Mouse (Mus musculus) mouse embryonic stem cell (cell line): ENCODE data around the gene Wdfy1.

ENCODE experiments used
- in situ Hi-C, 2 experiments: fragments of 300-500 bp; cut with MboI; formaldehyde crosslinking; loops; 1 replicate in 1 of 2; 3 replicates in 1 of 2; pipeline ENCODE4 v1.14.3; 2019 to 2020; ENCODE audit warnings: low sequenced_read_pairs in 2 of 2, low pct_unique_long_range_greater_than_20kb in 1 of 2, mixed read lengths in 1 of 2; ENCODE audit not compliant: unreplicated experiment in 1 of 2

The Wdfy1 gene

DNA sequence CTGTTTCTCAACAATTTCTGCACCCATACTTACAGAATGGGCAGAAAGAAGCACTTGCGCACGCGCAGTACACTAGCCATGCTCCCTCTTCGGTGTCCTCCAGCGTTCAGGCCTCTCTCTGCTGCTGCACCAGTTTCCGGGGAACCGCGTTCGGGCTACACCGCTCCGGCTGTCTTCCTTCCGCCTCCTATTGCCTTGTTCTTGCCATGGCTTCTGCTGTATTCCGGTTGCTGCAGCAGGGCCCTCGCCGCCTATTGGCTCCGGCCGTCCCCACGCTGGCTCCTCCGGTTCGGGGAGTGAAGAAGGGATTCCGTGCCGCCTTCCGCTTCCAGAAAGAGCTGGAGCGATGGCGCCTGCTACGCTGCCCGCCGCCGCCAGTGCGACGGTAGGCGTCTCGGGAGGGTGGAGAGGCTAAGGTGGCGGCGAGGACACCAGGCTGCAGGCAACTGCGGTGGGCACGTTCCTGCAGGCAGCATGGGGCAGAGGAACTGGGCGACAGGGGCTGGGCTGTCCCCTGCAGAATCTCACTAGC, at the start of gene Wdfy1, which contains the start of gene Mrpl44:
Gene Wdfy1, minus strand, starts transcription at position 217 of the 532 bp plus-strand sequence.
Gene Mrpl44, plus strand, starts transcription at position 92 of the 532 bp plus-strand sequence.
- in situ Hi-C loops: no loop called here

DNA sequence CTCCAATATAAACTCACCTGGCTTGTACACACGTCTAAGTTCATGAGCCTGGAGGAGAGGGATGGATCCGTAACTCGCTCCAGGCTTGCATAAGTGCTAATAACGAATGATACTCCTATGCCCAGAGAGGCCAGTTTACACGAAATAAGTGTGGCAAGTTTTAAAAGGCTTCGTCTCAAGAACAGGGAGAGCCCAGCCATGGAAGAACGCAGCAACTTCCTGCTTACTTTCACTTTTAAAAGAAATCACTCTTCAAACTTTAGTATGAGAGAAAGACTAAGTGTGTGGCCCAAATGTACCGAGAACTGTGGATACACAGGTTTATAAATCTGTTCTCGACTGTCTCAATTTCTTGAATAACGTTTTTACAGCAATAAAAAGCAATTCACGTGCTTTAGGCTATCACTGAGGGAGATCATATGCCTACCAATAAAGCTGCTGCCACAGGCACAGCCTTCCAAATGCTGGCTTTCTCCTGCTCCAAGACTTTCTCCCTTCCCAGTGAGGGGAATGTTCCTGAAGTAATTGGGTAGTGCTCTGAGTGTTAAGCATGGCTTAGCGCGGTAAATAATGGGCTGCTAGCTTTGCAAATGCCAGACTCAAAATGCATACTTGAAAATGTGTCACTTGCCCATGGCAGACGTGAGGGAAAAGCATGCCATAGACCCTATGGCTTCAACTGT, 48.1 kb upstream of the Wdfy1 start:
- in situ Hi-C loops: no loop called here

DNA sequence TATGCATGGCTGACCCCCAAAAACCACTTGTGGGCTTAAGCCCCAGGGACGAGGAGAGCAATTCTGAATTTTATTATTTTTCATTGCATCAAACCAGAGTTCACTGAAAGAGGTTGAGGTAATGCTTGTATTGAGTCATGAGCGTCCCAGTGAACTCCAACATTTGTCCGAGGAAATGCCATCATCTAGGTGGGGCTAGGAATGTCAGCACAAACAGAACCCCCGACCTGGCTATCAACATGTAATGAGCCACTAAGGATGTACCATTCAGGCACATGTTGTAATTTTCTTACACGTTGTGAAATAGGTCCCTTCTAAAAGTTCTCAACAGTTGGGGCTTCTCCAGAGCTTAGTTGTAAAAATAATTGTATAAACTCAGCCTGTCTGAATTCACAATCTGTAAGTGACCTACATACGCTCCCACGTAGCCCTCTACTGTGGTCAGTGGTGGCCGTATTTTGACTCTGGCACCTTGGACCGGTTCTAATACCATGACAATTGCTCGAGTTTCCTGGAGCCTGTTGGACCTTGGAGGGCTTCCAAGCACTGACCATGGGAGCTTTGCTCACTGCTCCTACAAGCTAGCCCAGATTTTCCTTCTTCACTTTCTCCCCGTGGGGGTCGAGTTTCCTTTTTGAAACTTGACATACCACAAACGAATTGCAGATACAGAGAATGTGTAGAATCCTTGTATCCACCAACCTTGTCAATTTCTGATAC, 47.0 kb upstream of the Wdfy1 start:
- in situ Hi-C loops: no loop called here

DNA sequence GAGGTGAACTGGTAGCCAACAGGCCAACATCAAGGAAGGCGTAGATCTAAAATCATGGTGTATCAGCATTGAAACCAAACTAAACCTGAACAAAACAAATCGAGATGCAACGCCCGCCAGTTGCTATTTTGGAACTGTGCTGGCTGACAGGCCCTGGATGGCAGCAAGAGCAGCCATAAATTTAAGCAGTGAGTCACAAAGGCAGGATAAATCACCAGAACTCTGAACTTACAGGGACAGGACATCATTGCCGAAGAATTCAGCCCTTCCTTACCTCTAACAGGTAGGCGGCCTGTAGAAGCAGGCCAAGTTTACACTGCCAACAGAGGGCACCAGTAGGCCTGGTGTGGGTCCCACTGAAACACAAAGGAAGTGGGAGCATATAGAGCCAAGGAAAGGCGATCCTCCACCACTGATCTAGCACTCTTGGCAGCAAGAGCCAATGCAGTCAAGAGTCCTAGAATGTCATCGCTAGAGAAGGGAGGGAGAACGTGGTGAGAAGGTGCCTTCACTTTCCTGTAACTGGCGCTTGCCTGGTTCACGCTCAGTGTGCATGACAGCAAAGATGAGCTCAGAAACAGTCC, 43.4 kb upstream of the Wdfy1 start:
- in situ Hi-C loops: no loop called here

DNA sequence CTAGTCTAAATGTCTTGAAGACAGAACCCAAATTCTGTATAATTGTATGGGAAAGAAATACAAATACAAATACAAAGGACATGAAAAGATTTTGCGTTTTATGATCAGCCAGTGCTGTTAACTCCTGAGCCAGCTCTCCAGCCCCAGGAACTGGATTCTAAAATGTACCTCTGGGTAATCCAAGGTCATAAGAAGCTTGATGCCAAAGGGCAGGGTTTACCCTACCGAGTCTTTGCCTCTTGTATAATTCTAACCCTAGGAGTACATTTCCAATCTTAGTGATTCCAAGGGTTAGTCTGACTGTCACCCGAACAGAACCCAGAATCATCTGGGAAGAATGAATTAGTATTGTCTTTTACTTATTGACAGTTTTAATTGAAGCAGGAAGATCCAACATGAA, 39.5 kb upstream of the Wdfy1 start:
- in situ Hi-C loops: no loop called here

DNA sequence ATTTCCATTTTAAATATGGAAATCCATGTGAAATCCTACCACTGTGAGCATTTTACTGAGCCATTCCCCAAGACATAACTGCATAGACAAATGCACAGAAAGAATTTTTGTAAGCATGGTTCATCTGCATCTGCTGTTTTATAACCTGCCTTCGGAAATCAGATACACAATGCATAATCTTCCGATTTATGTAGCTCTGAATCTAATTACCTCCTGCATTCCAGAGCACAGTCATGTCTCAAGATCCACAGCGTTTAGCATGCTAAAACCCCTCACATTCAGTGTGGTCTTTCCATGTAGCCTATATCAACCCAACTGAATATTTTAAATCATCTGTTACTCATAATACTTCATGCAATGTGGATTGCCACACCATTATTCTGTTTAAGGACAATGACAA, 33.5 kb upstream of the Wdfy1 start:
- in situ Hi-C loops: no loop called here

DNA sequence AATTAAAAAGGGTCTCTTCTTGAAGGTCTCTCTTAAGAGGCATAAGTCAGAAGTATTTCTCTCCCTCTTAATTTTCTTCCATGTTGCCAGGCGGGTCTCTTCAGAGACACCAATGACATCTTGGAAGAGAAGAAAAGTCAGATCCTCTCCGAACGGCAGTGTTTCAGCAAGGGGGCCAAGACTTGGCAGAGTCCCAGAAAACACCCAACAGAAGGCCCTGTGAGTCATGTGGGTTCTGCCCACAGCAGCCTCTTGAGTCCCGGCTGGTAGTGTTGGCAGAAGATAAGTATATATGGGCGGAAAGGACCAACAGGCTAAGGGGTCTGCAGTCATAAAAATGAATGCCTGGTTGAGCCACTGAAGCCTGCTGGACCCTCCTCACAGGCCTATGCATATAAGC, 30.9 kb upstream of the Wdfy1 start:
- in situ Hi-C loops: no loop called here

DNA sequence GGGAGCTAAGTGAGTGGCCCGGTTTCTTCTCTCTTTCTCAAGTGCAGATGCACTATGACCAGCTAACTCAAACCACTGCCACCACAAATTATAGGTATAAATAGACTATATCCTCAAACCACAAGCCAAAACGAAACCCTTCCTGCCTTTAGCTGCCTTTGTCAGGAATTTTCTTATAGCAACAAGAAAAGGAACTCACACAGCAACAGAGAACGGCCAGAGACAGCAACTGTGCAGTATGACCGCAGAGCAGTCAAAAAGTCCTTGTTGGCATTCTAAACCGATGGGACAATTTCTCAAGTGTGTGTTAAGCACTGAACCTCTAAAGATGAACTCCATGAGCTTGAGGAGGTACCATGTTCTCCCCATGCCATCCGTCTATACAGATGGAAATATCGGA, 27.7 kb upstream of the Wdfy1 start:
- in situ Hi-C loops: no loop called here

DNA sequence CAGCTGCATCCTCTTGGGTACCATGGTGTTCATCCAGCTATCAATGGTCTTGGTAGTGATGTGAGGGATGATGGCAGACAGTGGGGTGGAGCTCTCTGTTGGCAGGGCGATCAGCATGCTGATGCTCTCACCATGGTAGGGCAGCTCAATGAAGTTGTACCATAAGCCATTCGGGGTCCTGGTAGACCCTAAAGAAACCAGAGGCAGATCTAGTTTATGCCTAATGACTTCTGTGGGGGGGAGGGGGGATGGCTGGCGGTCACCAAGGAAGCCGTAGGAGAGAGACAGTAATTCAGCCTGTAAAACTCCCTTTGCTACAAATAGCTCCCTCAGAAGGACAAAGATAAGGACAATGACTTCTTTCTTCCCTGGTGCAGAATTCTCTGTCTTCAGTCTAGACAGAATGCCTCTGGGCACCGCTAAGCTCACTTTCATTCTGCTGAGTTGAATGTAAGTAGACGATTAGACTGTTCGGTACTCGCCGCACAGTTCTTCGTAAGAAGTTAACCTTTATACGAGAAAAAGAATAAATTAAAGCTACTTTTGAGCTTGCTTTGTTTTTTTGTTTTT, 27.0 kb upstream of the Wdfy1 start:
- in situ Hi-C loops: no loop called here

DNA sequence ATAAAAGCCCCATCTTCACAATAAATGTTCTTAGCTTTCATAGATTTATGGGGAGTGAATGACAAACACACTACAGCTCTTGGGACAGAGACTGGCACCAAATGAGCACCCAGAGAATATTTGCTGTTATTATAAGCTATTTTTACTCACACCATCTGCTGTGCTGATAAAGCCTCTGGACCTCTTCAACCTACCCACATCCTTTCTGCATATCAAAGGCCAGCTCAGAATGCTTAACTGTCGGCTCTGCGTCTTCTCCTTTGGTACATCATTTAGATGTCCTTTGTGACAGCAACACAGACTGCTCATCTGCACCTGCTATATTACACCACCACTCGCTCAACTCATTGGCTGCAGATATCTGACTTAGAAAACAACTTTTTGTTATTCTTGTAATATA, 21.1 kb upstream of the Wdfy1 start:
- in situ Hi-C loops: no loop called here

DNA sequence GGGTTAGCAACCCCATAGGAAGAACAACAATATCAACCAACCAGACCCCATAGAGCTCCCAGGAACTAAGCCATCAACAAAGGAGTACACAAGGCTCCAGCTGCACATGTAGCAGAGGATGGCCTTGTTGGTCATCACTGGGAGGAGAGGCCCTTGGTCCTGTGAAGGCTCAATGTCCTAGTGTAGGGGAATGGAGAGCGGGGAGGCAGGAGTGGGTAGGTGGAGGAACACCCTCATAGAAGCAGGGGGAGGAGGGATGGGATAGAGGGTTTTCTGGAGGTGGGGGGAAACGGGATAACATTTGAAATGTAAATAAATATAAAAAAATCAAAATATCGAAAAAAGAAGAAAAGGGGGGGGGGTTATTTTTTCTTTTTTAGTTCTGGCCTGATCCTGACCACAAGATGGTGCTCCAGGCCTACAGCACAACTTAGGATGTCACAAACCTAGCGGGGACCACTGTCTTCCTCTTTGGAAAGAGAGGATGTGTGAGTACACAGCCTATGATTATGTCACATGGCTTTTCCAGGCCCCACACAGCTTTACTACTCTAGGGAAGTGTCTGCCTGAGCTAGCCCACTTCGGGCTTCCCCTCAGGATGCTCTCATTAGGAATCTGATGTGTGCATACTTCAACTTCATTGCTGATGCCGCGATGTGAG, 10.5 kb upstream of the Wdfy1 start:
- in situ Hi-C loops: no loop called here

DNA sequence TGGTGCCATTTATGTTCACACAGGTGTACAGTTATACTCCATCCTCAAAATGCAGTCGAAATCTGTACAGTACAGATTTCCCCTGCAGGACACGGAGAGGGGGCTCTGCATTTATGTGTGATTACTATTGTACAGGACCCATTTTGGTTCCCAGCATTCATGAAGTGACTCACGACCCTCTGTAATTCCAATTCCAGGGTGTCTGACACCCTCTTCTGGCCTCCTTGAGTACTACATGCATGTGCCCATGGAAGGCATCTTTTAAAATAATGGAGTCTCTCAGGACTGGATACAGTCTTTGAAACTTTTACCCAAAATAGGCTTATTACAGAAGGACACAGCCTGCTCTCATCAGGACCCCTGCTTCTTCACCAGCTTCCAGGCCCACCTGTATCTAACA, 6.5 kb upstream of the Wdfy1 start:
- in situ Hi-C loops: no loop called here

DNA sequence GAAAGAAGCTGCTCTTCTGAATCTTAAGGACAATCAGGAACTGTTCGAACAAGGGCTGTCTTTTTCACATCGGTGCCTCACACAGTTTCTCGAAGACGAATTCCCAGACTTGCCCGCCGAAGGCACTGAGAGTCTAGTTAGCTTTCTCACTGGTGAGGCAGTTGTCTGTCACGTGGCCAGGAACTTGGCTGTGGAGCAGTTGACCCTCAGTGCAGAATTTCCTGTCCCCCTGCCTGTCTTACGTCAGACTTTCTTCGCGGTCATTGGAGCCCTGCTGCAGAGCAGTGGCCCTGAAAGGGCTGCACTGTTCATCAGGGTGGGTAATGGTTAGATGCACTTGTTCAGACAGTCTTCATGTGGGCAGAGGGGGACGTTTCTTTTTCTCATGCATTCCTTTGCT, 2.1 kb upstream of the Wdfy1 start:
- in situ Hi-C loops: no loop called here

DNA sequence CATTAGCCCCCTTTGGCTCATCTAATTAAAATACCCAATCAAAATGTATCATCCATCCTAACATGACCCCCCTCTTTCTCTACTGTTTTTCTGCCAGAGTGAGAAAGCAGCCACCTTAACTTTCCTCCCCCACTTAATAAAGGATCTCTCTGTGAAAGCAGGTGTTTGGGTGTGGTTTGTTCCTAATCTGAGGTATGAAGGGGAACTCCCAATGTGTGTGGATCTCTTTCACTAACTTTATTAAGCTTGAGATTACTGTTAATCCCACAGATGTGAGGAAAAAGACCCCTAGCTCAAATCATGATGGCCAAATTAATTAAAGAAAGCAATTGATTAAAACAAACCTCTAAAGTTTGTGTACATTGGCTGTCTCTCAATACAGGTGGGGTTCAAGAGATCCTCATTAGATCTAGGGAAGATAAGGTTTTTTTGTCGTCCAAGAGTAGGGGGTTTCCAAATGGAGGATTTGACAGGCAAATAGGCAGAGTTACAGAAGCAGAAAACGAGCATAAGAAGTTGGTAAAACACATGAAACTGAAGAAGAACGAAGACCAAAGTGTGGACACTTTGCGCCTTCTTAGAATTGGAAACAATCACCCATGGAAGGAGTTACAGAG, 1.7 kb downstream of the Wdfy1 start:
- in situ Hi-C loops: no loop called here

DNA sequence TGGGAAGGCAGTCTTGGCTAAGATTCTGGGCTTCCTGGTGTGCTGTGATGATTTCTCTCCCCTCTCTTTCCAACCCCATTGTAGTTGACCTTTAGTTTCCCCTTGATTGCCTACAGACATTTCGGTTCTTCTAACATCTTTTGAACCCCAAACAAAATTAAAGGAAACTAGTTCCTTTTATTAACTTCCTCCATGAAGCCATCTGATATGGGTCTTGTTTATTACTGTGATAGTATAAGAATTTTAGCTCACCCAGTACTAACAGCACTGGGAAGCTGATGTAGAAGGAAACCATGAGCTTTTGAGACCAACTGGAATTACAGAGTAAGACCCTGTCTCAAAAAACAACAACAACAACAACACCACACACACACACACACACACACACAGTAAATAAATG, 7.7 kb downstream of the Wdfy1 start:
- in situ Hi-C loops: no loop called here

DNA sequence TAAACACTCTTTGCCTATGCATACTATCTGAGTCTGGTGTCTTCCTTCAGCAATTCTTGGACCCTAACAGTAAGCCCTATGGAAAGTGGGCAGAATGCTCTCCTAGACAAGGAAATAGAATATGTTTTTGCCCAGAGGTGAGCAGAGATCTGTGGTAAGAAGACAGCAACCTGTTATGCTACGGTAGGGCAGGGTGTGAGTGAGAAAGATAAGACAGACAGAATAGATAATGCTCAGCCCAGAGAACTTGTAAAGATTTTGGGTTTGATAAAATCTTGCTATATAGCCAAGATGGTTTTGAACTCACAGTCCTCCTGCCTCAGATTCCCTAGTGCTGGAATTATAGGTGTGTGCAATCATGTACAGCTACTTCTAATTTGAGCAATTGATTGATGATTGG, 11.5 kb downstream of the Wdfy1 start:
- in situ Hi-C loops: no loop called here

DNA sequence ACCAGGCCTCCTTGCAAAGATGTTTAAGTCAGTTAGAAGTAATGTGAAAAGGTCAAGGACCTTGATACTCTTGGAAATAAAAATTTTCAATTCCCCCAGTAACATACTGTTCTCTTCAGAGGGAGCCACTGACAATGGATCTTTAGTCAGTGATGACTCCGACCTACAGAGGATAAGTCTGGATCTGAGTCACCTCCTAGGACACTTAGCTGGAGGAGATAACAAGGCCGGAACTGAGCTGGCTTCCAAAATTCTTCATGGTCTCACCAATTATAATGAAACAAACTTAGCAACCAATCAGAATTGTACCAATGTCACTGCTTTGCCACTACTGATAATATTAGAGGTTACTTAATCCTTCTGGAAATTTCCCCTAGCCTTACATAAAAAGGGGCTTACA, 11.9 kb downstream of the Wdfy1 start:
- in situ Hi-C loops: no loop called here
